Mouse (Mus musculus): ENCODE results near the gene Zfp286.
"Not testable (repeated sequence)": the region's sequence is repeated elsewhere in the genome, so short reads cannot be mapped to it uniquely, and the experiment has no call there.

The Zfp286 gene

DNA sequence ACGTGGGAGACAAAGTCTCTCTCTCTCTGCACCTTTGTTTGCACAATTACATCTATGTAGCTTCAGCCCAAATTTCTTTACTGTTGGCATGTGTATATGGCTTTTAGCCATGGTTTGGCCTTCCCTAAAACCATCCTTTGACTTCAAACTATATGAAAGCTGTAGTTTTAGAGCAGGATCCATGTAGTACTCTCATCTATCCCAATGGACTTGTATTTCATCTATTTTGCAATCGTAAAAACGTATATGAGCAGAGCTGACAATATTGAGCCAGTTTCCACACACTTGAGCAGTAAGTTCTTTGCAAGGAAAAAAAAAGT lies 315 bp upstream of the Zfp286 start:
- no peak for DNase-seq (ENCODE audit: low spot score in 2 of 2)

- DNase-seq (ENCODE audit: low spot score in 2 of 2): no peak
These were observed 12.8 kb downstream of the Zfp286 start for GRCm38 (mm10) chr11:62776510-62776909.

- no peak for DNase-seq (ENCODE audit: low spot score in 2 of 2)
These were observed 28.4 kb downstream of the Zfp286 start for GRCm38 (mm10) chr11:62760755-62761457.

- DNase-seq (ENCODE audit: low spot score in 2 of 2): no peak
These were observed 30.8 kb downstream of the Zfp286 start for GRCm38 (mm10) chr11:62758491-62758890.

DNA sequence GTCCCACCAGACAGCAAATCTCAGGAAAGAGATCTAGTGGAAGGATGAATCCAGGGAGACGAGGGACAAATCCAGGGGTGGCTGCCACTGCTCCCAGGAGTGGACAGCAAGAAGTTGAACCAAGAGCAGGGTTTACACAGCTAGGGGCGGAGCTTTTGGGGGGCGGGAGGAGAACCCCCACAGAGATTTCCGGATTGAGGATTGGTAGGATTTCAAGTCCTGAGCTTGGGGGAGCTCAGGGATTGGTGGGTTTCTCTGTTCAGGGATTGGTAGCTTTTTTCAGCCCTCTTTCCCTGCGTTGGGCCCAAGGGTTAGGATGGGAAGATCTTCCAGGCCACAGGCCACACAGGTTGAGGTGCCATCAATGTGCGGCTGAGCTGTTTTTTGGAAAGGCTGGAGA lies 31.4 kb downstream of the Zfp286 start:
- no peak for DNase-seq (ENCODE audit: low spot score in 2 of 2)

DNA sequence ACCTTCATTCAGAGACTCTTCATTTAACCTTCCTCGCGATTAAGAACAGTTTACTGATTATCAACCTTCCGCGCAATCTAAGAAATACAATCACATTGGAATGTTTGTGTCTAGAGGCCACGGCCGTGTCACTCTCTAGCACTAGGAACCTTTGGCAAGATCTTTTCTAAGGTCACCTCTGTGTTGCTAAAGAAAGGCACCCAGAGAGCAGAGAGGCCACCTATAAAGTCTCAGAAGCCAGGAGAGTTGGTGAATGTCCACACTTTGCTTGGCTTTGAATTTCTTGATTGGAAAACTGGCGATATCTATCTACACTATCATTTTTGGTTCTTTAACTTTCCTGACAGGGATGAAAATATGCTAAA lies 32.1 kb downstream of the Zfp286 start:
- no peak for DNase-seq (ENCODE audit: low spot score in 2 of 2)

DNA sequence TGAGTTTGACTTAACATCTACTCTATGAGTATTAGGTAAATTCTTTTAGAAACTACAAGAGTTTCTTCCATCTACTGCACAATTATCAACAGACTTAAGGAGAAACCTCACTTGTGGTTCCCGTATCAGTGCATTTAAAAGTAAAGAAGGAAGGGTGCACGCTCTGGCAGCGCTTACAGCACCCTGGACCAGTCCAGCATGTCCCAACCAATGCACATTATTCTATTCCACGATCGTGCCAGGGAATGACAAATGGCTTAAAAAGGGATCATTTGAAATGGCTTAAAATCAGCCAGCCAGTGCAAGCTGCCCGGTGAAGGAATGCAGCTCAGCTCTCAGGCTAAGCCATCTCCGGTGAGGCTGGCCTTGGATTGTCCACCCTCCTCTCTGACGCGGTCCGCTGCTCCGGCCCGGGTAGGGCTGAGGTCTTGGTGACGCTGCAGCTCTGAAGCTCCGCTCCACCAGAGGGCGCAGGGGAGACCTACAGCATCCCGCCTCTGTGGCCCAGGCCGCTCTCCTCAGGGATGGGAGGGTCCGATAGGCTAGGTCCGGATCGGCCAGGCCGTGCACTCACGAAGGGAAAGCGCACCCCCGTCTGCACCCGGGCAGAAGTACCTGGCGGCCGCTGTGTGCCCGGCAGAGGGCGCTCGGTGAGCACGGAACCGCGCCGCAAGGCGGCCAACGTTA lies 32.7 kb downstream of the Zfp286 start:
- DNase-seq (ENCODE audit: low spot score in 2 of 2): peak; percentile 83 to 84

DNA sequence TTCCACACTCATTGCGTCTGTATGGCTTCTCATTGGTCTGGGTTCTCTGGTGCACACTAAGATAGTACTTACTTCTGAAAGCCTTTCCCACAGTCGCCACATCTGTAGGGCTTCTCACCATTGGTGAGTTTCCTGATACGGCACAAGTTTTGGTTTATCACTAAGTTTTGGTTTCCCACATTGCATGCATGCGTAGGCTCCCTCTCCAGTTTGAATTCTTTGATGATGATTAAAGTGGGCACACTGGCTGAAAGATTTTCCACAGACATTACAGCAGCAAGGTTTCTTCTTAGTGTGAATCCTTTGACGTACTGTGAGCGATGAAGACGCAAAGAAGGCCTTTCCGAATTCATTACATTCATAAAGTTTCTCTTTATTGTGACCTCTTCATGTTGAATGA lies 36.5 kb downstream of the Zfp286 start, which contains the start of gene Gm10428:
Gene Gm10428, plus strand, starts transcription at position 321 of the 400 bp plus-strand sequence.
- no peak for DNase-seq (ENCODE audit: low spot score in 2 of 2)

- DNase-seq (ENCODE audit: low spot score in 2 of 2): no peak
These were observed 37.1 kb downstream of the Zfp286 start for GRCm38 (mm10) chr11:62752191-62752590.

DNA sequence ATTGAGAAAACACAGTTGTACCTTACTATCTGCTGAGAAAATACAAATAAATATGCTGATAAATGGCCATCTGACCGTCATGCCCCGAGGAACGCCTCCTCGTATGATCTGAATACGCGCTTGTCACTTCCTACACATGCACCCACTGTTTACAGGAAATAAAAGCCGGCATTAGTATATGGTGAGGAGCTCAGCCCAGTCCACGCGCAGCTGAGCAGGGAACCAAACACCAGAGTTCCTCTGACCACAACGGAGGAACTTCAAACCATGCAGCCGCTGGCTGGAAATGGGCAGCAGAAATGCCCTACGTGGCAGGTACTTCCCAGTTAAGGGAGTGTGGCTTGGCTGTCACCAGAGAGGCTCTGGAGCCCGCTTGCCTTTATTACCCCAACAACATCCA lies 39.8 kb downstream of the Zfp286 start:
- DNase-seq (ENCODE audit: low spot score in 2 of 2): not testable (repeated sequence)

DNA sequence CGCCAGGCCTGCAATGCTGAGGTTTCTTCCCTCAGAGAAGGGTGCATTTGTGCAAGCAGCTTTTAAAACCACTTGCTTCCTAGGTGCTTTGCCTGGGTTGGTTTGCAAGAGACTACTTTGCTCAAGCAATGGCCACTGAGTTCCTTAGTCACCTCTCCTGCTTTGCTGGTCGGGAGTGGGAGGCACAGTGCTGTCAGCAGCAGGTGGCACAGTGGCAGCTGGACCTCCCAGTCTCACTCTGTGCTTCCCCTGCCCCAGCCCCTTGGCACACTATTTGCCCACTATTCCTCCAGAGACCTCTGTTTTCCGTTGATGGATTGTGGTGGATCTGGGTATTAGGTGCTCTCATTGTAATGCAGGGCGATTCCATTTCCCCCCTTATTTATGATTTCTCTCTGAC lies 41.2 kb downstream of the Zfp286 start:
- DNase-seq (ENCODE audit: low spot score in 2 of 2): no peak

DNA sequence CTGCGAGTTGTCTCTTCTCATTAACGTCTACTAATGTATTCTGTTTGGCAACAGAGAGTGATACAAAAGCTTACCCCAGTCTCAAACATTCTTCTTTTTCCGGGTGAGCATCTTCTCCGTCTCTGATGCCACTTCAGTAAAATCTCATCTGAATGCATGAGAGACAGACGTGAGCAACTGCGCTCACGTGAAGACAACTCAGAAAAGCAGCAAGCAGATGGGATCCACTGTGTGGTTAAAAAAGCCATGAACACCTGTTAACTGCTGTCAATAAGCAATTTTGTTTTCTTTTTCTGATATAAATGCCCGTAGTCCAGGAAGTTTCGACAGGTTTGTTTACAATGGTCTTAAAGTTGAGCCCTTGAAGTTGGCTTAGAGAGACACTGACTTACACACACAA lies 42.0 kb downstream of the Zfp286 start:
- no peak for DNase-seq (ENCODE audit: low spot score in 2 of 2)

DNA sequence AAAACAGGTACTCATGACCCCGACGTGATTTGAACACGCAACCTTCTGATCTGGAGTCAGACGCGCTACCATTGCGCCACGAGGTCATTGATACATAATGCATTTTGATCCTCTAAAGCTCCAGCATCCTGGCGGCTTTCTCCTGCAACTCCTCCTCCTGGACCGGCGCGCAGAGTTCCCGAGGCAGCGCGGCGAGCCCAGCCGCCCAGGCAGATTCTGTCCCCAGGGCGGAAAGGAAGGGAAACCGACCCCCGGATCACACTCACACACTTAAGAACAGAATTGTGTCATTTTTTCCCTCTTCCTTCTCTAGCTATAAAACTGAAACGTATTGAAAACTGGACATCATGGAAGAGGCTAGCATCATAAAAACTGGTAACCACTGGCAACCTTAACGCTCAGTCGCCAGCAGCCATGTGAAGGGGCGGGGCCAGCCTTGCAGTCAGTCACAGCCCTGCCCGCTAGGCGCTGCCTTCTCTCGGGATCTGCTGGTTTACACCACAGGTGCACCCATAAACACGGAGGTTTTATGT lies 43.2 kb downstream of the Zfp286 start:
- DNase-seq (ENCODE audit: low spot score in 2 of 2): peak; percentile 59 to 64

GRCm38 (mm10) chr11:62744103-62744502 lies 45.2 kb downstream of the Zfp286 start:
- peak; percentile 37 to 54 for DNase-seq (ENCODE audit: low spot score in 2 of 2)

DNA sequence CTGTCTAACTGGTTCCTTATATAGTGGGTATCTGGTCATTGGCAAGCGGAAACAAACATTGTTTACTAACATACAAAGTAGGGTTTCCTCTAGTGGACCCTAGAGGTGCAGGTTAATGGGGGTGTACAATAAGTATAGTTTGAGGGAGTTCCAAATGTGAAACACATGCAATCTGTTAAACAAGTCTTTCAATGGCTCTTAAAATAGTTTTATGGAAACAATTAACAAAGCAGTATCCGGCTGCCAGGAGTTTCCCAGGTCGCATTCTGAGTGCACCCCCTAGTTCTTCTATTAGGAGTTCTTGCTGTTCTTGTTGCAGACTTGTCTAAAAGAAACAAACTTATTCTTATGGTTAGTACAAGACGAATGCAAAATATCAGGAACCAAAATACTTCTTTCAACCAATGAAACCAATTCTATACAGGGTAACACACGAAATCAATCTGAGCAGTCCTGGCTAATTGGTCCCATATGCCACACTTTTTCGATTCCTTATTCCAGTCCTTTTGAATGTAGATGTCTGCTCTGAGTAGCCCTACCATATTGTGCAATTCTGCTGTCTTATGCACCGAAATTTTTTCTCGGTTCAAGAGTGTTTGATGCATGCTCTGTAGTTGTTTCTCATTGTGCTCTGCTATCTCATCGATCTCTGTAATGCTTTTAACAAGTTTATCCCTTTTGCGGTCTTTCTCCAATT lies 46.9 kb downstream of the Zfp286 start:
- no peak for DNase-seq (ENCODE audit: low spot score in 2 of 2)

DNA sequence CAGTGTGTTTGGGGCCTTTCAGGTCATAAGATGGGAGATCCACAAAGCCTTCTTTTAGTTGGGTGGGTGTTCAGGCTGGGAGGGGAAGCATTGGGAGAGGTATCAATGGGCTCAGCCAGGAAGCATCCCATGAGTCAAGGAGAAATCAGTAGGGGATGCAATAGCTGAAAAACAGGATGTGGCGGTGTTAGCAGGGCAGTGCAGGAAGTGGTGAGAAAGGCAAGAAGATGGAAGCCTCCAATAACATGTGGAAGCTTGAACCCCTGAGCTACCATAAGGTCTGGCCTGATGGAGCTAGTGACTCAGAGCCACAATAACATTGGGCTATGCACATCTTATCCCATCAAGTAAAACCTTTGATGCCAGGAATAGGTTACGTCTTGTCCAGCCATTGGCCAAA lies 48.1 kb downstream of the Zfp286 start:
- DNase-seq (ENCODE audit: low spot score in 2 of 2): no peak

- DNase-seq (ENCODE audit: low spot score in 2 of 2): no peak
These were observed 56.6 kb downstream of the Zfp286 start for GRCm38 (mm10) chr11:62732665-62733064.

GRCm38 (mm10) chr11:62732022-62732387 lies 57.3 kb downstream of the Zfp286 start:
- no peak for DNase-seq (ENCODE audit: low spot score in 2 of 2)

DNA sequence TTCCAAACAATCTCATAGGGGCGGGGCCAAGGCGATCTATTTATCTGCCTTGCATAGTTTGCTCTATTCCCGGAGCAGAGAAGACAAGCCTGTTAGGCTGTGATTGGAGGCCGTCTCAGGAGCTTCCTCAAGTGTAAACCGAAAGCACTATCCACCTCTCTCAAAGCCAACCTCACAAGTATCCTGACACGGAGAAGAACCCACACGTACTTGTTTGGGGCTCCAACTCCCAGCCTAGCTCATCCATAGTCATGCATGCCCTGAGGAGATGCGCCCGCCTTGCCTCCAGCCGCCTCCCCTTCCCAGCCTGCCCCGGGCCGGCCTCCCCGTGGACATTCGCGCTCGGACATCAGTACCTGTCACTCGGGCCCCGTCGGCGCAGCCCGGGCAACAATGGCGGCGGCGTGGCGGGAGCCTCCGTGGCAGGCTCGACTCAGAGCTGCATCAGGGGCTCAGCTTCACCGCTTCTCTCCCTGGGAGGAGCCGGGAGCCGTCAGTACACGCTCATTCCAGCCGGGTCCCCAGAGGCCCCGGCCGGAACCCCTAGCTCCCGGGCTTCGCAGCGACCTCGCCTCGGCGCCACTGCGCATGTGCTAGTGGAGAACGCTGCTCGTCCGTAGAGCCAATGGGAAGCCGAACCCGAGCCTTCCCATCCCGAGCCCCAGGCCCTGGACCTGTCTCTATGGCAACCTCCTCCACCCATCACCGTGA lies 57.8 kb downstream of the Zfp286 start, which contains the start of gene Zfp287:
Gene Zfp287, minus strand, starts transcription at position 595 of the 711 bp plus-strand sequence.
- peak; percentile 89 to 92 for DNase-seq (ENCODE audit: low spot score in 2 of 2)

GRCm38 (mm10) chr11:62728276-62728675 lies 61.0 kb downstream of the Zfp286 start:
- DNase-seq (ENCODE audit: low spot score in 2 of 2): no peak

GRCm38 (mm10) chr11:62710657-62711056 lies 78.6 kb downstream of the Zfp286 start:
- DNase-seq (ENCODE audit: low spot score in 2 of 2): no peak

DNA sequence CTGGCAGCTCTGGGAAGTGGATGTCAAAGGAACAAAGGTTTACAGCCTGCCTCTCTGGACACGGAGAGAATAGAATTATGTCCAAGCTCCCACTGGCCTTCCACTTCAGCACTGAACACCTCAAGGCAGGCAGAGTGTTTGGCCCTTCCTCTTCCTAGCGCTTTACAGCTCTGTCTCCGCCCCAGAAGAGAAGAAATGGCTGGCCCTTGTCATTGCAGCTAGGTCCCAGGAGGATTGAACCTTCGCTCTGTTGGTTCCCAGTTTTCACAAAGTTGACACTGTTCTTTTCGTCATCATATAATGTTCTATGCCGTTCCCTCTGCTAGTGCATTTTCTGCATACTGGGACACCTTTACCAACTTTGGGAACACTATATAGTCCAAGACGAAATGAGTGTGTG lies 81.0 kb downstream of the Zfp286 start:
- DNase-seq (ENCODE audit: low spot score in 2 of 2): no peak
